Mouse (Mus musculus): ENCODE measurements at regions not wholly inside any gene's neighbourhood (a gene's known extent, or its start where the extent isn't known, plus 50 kb on each side); places are given as distances from the start of the nearest gene placed in this dataset.
"Not testable (repeated sequence)": the region's sequence is repeated elsewhere in the genome, so short reads cannot be mapped to it uniquely, and the experiment has no call there.

DNA sequence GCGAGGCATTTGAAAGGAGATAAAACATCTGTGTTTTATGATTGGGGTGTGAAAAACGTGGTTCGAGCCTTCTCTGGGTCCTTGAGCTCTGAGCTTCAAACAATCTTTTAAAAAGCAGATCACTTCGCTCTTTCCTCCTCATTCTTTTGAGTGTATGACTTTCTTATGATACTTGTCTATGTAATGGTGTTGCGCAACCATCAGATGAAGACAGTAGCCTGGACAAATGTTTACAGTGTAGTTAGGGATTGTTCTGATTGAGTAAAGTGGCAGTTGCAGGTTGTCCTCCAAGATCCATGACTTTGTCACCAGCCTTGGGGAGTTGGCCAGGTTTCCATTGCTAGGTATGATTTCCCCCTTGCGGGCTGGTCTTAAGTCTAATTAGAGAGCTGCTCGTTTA lies 116.1 kb upstream of the Pfn2 start:
- DNase-seq, result no peak

DNA sequence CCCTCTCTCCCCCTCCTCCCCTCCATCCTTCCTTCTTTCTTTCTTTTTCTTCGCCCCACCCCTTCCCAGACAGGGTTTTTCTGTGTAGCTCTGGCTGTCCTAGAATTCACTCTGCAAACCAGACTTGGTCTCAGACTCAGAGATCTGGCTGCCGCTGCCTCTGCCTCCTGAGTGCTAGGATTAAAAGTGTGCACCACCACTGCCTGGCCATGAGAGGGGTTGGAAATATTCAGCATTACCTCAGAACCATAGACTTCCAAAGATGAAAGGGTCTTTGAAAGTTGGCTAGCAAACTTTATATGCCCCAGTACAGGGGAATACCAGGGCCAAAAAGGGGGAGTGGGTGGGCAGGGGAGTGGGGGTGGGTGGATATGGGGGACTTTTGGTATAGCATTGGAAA lies 122.7 kb upstream of the Pfn2 start:
- not testable (repeated sequence) for DNase-seq

DNA sequence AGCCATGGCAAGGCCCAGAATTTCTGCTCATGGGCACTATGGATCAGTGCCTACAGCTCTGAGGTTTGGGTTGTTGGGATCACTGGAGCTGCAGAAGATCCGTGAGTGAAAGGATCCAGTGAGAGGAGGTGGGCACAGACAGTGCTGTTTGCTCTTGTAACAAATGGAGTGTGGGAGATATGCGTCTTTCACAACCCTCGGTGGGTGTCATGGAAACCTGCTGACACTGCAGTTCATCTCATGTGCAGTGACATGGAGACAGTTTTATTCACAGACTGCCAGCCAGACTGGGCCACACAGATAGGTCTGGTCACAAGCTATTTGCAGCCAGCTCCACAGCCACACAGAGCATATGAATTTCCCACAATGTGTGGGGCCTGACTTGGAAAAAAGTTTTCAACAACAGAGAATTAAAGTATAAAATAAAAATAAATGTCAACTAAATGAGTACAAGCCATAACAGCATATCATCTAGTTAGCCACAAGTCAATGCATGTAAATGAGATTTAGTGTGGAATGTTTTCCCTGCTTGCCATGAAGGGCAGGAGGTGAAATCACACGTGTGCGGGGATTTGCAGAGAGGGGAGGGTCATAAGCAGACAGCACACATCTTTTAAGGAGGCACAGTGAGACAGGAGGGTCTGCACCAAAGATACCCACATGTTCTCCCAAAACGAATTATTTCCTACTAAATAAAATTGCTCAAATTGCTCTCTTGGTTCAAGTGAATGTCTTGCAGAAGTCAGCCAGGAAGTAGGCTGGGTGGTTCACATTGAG lies 124.8 kb upstream of the Pfn2 start:
- no peak for DNase-seq

DNA sequence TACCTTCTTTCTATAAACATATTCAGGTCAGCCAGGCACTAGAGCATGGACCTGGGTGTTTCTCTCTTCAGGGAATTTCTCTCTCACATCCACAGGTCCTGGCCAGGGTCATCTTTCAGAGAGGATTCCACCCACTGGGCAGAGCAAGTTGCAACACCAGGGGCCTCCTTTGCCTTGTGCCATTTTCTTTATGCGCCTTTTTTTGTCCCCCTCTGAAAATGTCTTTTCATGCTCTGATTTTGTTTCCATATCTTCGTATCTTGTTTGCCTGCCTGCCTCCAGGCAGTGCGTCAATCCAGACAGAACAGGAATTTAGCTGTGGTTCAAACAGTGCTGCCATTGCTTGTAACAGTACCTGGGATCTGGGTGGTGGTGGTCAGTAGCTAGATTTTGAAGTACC lies 125.7 kb upstream of the Pfn2 start:
- no peak for DNase-seq

DNA sequence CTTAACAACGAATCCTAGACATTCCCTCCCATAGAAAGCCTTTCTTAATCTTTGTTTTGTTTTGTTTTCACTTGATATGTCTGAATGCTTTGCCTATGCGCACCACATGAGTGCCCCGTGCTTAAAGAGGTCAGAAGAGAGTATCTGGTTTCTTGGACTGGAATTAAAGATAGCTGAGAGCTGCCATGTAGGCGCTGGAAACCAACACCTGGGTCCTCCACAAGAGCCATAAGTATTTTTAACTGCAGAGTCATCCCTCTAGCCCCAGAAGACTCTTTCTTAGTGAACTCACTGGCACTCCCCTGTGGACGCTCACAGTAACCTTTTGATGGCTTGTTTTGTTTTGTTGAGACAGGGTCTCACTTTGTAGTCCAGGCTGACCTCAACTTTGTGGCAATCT lies 127.5 kb upstream of the Pfn2 start:
- DNase-seq, result no peak

DNA sequence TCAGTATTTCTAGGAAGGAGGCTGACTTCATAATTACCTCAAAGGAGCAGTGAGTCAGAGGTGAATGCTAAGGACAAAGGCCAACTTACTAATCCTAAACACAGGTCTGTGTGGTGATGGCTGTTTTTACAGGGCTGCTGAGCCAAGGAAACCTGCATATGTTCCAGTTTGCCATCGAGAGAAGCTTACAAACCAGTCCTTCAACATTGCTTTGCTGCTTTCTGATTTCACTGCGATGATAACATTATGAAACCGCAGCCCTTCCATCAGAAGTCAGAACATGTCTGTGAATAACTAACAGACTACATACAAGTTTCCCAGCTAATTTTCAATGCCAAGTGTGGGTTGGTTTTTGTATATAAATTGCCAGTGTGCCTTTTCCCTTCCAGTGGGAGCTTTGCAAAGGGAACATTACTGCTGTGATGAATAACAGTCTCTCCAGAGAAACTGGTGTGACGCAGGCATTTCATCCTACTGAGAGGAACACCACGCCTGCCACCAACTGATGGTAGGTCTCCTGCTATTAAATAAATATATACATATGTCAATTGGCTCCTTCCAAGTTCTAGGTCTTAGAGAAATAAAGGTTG lies 128.9 kb upstream of the Pfn2 start:
- peak; percentile 20 for DNase-seq

DNA sequence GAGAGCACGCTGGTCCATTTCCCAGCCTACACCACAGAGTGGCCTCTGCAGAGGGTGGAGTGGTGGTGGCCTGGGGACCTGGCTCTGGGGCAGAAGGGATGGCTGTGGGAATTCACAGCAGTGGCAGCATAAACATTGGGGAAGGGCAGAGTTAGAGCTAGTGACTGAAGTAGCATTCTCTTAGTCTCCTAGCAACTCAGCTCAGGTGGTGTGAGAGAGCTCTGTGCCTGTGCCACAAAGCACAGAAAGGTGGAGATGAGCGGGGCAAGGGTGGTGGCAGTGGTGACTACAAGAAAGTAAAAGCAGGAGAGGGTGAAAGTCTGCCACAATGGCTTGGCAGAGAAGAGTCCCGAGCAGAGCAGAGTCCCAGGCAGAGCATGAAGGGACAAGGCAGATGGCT lies 140.3 kb upstream of the Pfn2 start:
- no peak for DNase-seq

DNA sequence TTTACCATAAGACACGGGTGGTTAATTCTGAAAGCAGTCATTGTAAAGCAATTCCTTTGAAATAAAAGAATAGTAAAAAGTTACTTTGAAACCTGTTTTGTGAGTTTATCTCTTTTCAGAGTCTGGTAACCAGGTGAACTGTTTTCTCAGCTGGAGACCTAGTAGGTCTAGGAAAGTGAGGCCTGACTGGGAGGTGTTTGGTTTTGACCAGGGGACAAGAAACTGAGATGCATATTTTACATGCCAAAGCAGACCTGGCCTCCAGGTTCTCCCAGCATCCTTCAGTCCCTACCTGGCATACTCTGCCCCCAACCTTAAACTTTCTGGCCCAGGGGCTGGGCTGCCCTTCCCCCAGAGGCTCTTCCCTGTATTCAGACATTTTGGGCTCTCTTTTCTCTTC lies 142.9 kb upstream of the Pfn2 start:
- no peak for DNase-seq

DNA sequence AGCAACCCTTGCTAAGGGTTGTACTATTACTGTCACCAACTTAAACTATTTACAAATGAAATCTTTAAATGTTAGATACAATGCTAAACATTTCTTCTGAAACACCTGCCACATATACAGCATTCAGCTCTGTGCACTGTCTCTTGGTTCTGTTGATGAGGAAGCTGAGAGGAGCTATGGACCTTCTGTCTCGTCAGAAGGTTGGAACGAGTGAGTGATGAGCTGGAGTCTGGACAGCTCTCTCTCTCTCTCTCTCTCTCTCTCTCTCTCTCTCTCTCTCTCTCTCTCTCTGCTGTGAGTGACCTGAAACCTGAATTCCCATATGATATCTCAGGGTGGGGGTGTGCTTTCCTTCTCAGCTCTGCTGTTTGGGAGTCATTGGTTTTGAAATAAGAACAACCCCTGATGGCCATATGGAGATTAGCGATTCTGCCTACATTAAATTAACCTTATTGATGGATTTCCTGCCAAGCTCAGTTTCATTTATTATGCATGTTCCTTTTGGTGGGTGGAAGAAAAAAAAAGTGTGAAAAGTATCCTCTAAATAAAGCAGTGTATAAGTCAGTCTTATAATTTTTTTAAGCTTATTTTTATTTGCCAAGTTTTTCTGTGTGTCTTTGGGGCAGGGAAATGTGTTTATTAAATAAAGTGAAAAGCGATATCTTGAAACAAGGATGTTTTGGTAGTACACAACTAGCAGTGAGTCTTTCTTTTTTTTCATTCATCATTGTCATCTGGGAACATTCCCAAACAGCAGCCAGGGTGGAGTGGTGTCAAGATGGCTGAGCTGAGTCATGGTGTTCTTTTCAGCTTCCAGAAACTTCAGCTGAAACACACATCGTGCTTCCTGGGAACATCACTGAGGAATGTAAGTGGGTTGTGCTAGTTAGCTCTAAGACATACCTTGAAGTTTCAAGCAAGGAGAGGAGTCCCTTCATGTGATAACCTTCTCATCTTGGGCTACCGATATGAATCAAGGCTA lies 150.5 kb upstream of the Pfn2 start:
- no peak for DNase-seq

DNA sequence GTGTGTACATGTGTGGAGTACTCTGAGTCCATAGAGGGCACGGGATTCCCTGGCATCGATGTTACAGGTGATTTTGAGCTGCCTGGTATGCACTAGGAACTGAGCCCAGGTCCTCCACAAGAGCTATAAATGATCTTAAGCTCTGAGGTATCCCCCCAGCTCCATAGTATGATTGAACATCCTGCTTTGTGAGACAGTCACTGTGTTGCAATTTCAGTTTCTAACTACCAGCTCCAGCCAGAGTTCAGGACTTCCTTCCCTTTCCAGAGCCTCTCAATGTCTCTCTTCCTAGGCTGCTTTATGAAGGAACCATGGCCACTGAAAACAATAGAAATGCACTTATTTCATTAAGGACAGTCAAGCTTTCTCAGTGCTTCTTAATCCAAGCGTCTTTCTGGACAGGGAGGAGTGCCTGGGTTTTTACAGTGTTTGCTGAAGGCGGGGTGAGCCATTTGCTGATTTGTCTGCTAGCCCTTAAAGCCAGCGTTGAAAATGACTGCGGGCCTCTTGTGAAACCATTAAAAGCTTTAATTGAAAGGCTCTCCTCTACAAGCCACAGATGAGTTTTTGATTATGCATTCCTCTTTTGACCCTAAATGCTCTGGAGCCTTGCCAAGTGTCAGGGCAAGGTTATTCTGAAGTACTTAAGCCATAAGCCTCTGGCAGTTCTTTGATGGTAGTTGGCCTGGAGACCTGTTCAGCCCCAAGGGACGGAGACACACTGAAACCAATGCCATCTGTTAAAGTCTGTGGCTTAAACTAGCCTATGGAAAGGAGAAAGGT lies 155.1 kb upstream of the Pfn2 start:
- peak; percentile 52 for DNase-seq

DNA sequence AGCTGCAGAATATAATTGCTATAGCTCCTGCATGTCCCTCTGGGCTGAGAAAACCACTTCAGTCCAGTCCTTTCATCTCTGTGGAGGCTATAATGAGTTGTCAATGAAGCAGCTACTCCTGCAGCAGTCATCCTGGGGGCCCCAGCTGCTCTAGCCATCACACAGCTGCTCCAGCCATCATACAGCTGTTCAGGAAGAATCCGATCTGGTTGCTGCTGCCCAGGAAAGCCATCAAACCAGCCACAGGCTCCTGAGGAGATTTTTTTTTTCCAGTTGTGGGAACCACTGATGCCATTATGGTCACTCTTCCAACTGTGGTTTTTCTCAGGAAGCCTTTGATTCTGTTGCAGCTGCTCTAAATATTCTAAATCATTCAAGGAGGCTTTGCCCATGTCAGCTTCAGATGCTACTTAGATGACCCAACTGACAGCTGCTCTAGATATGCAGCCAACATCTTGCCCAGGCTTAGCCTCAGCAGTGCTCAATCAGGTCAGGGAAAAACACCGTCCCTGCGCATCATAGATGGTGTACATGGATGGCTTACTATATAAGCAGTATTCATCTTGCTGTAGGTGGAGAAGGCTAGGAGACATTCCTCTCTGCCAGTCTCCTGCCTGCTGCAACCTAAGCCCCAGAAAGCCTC lies 177.0 kb upstream of the Pfn2 start:
- no peak for DNase-seq

DNA sequence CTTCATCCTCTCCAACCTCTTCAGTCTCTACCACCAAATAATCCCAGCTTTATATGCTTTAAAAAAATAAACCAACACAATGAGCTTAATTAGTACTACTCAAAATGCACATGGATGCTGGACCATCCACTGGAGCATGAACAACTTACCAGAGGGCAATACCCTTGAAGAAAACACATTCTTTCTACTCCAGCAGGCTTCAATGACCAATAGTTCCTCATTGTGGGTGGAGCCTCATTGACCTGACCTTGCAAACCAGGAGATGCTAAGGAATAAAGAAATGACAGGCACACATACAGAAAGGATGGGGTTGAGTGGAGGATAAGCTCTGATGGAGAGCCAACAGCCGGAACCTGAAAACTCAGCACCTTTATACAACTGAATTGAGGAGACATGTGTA lies 201.7 kb upstream of the Pfn2 start:
- peak; percentile 35 for DNase-seq

DNA sequence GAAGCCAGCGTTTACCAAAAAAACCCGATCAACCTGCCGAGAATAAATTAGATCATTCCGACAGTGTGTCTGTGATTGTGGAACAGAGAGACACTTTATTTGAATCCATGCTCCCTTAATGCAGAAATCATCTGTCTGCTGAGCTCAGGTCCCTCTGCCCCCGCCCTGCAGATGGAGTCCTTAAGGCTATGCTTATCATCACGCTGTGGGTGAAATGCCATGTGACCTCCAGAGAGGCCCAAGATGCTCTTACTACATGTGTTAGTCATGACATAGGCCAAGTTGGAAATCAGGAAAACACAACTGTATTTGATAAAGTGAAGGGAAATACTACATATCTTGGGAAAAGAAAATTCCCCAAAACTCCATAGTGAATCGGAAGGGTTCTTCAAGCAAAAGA lies 206.8 kb upstream of the Pfn2 start:
- DNase-seq, result no peak

DNA sequence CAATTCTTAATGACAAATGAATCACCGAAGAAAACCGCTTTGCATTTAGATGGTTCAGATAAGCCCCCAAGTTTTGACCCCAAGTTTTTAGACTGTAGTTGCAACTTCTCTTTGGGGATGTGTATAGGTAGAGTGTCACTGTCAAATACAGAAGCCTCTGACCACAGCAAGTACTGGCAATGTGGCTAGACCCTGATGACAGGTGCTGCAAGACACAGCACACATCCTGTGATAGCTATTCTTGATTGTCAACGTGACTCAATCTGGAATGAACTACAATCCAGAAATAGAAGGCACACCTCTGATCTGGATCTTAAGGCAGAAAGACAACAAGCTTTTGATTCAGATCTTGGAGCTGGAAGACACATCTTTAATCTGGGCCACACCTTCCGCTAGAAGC lies 207.3 kb upstream of the Pfn2 start:
- no peak for DNase-seq

DNA sequence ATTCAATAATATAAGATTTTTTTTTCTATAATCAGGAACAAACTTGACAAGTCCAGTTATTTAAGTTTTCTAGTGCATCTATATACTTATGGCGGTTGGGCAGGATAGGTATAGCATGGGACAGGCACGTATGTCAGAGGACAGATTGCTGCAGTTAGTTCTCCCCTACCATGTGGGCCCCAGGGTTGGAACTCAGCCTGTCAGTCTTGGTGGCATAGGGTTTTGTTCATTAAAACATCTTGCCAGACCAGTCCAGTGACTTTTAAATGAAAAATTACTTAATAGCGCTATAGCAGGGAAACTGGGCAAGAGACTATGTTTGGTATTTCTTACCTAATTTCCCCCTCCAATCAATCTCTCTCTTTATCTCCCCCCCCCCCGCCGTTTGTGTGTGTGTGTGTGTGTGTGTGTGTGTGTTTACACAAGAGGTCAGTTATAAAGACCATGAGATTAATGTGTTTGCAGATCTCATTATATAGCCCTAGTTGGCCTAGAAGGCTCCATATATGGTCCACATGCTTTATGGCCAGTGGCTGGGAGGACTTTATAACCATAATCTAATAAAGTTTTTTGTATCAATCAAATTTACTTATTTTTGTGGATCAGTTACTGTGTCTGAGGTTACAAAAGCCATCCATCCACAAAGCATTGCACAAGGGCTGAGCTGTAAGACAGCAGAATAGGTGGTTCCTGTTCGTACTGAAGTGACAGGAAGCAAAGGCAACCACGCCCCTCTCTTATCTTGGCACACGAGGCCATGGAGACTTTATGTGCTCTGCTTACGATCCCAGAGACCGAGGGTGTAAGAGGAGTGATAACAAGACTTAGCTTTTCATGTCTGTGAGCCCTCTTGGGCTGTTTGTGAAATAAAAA lies 208.5 kb upstream of the Pfn2 start:
- DNase-seq, result peak; percentile 12

DNA sequence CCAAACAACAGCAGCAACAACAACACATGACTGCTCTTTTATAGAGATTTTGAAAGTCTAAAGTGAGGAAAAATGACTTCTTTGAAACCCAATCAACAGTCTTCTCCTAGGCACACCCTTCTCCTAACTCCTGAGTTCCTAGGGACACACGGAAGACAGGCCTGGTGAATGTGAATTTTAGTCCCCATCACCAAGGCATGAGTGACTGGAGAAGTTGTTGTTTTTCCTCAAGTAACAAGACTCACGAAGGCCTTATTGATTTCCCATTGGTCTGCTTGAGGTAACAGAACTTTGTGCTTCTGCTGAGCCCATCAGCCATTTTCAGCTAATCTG lies 209.2 kb upstream of the Pfn2 start:
- DNase-seq, result no peak

DNA sequence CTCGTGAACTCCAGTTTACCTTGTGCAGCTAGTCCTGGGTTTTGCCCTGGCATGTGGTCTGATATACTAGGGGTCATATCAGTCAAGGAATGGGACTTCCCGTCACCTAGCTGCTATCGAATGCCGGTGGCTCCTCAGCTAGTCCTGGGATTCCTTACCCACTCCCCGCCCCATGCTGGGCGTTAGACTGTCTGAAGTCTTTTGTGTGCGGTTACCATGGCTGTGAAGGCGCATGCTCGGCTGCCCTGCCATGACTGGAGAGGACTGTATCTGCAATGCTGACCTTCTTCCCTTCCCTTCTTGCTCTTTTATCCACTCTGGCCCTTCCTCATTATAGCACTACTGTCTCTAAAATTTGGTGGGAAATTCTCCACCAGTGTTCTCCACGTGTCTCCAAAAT lies 210.3 kb upstream of the Pfn2 start:
- no peak for DNase-seq

DNA sequence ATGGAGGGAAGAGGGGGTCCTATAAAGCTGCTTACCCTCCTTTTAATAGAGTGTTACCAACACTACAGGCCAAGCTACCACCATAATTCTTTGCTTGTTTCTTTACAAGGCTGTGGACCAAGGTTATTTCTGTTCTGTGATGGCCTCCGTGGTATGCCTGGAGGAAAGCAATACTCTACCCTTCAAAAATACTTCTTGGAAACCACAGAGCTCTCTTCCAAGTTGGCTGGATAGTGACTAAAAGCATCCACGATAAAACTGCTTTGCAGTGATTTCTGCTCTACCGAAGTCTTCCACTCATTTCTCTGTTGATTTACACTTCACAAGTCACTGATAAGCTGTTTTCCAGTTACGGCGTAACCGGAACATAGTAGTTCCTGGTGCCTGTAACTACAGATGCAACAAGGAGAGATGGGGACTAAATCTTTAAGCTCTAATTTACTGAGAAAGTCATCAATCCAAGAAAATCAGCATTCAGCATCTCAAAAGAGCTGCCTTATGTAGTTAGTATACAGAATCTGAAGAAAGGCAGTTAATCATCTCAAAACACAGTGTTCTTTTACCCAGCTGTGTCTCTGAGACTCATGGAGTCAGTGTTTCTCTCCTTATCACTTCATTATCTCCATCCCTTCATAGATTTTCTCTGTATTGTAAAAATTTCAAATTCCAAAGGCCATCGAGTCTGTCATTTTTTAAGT lies 216.1 kb upstream of the Pfn2 start:
- DNase-seq, result no peak

DNA sequence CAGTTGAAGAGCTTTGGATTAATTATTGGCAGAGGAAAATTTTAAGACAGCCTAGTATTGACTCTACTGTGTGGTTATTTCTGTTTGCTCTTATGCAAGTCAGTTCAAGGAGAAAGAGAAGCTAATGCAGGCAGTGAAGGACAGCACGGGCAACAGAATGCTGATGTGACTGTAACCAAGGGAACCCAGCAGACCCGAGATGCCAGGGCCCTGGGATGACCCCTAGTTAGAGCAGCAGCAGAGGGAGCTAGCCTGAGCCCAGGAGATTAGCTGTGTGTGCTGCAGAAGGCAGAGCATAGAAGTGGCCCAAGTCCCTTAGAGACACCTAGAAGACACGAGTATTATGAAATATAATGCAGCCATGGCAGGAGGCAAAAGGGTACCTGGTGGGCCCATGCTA lies 223.7 kb upstream of the Pfn2 start:
- DNase-seq, result no peak

DNA sequence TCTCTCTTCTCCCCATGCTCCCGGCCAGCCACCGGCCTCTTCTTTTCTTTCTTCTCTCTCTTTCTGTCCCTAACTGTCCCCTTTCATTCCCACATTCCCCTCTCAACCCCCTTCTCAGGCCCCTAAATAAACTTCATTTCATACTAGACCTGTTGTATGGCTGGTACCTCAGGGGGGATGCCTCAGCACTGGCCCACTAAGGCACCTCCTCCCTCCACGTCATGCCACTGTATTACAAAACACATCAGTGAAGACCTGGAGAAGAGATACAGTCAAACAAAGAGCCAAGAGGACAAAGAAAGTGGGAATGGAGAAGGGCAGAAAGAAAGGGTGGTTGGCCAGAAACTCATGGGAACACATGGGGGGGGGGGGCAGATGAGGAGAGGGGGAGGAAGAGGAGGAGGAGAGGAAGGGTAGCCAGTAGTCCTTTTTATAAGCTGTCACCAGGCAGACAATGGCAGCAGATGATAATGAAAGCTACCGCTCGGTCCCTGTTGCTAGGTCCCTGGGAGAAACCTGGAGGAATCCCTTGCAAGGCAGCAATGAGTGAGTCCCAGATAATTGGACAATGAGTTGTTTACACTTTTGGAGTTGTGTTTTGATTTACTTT lies 224.5 kb upstream of the Pfn2 start:
- no peak for DNase-seq

Measured in kidney, postnatal 14 days (tissue).